In genomic region chr4:119320131-119320830, GRCm38 (mm10) we compare ENCODE assay signal across 8 mouse cellular contexts. TPM values are rescaled to one million over a fixed set of nuclear protein-coding genes. Genes with fewer than 3 reads are reported as not detected.
A peak's percentile ranks its signal among the peaks of the same experiment; 100 is the strongest.
DNase-seq lines count a peak whose midpoint lies in the region; ATAC-seq and TF ChIP-seq lines count a peak whose summit lies in the region.

Ppih (minus strand) TSS chr4:119320546.

- H3K9ac ChIP-seq in kidney, embryonic 14.5 days (ENCODE audit: low read depth, low read length): peak within 1 kb of the TSS; percentile 68
- peak within 1 kb of the TSS; percentile 51 for H3K9ac ChIP-seq in limb, embryonic 15.5 days

- H3K27ac ChIP-seq in bone marrow macrophage, adult 2 months (ENCODE audit: insufficient read depth, low read depth, low read length): peak within 1 kb of the TSS; percentile 64
- peak within 1 kb of the TSS; percentile 43 for H3K27ac ChIP-seq in embryonic fibroblast, embryonic 13.5 days (ENCODE audit: insufficient read depth, low read length)
- peak within 1 kb of the TSS; percentile 86 for H3K27ac ChIP-seq in kidney, embryonic 14.5 days (ENCODE audit: low read depth, low read length)
- peak within 1 kb of the TSS; percentile 88 for H3K27ac ChIP-seq in limb, embryonic 15.5 days

- peak within 1 kb of the TSS; percentile 75 for H3K4me3 ChIP-seq in bone marrow macrophage, adult 2 months (ENCODE audit: insufficient read depth, low read length)
- peak within 1 kb of the TSS; percentile 75 for H3K4me3 ChIP-seq in embryonic fibroblast, embryonic 13.5 days (ENCODE audit: insufficient read depth, low read length)
- H3K4me3 ChIP-seq in kidney, embryonic 14.5 days (ENCODE audit: low read length): peak within 1 kb of the TSS; percentile 82
- H3K4me3 ChIP-seq in limb, embryonic 15.5 days: peak within 1 kb of the TSS; percentile 71

- peak within 1 kb of the TSS; percentile 87 for H3K4me2 ChIP-seq in kidney, embryonic 14.5 days (replicated peaks; ENCODE audit: low read depth, low read length)
- H3K4me2 ChIP-seq in limb, embryonic 15.5 days: peak within 1 kb of the TSS; percentile 90

- 1% methylated on average over 44 of the region's 44 CpGs for whole genome bisulfite sequencing in kidney, embryonic 14.5 days
- WGBS in limb, embryonic 15.5 days: 1% methylated on average over 44 of the region's 44 CpGs

- peaks cover 9% of the 10 kb centered on the region for H3K4me1 ChIP-seq in bone marrow macrophage, adult 2 months (ENCODE audit: control insufficient read depth, insufficient read depth, low read length)
- H3K4me1 ChIP-seq in embryonic fibroblast, embryonic 13.5 days (ENCODE audit: control insufficient read depth, insufficient read depth, low read length): no peaks in the 10 kb centered on the region
- H3K4me1 ChIP-seq in kidney, embryonic 14.5 days (ENCODE audit: control insufficient read depth, insufficient read depth, low read length): peaks cover 8% of the 10 kb centered on the region
- H3K4me1 ChIP-seq in limb, embryonic 15.5 days: peaks cover 15% of the 10 kb centered on the region

- no peak for TF ChIP-seq CTCF in bone marrow macrophage, adult 2 months (IDR thresholded peaks at IDR 0.05; ENCODE audit: low read depth, low read length)
- TF ChIP-seq CTCF in embryonic fibroblast, embryonic 13.5 days (IDR thresholded peaks at IDR 0.05; ENCODE audit: borderline replicate concordance, insufficient read depth, low read length): no peak

- no peaks in the 10 kb centered on the region for H3K27me3 ChIP-seq in kidney, embryonic 14.5 days (ENCODE audit: control insufficient read depth, insufficient read depth, low read length)
- H3K27me3 ChIP-seq in limb, embryonic 15.5 days: no peaks in the 10 kb centered on the region

- peaks cover 37% of the 10 kb centered on the region for H3K36me3 ChIP-seq in kidney, embryonic 14.5 days (ENCODE audit: control insufficient read depth, insufficient read depth, low read length)
- peaks cover 34% of the 10 kb centered on the region for H3K36me3 ChIP-seq in limb, embryonic 15.5 days

- peak; percentile 93 for DNase-seq in A20 (ENCODE audit: low read depth, low spot score)
- DNase-seq in heart, adult 9 months (ENCODE audit: low spot score in 2 of 2): peak; percentile 94 to 95
- DNase-seq in monocyte, adult 2 months (ENCODE audit: low read depth in 1 of 2, low spot score in 2 of 2): peak; percentile 79 to 86
- DNase-seq in spleen, postnatal 36 days (ENCODE audit: low spot score in 2 of 2): peak; percentile 95

- H3K9me3 ChIP-seq in kidney, embryonic 14.5 days (ENCODE audit: control insufficient read depth, low read length): no peaks in the 10 kb centered on the region
- no peaks in the 10 kb centered on the region for H3K9me3 ChIP-seq in limb, embryonic 15.5 days

- no peak for TF ChIP-seq POLR2A in bone marrow macrophage, adult 2 months (IDR thresholded peaks at IDR 0.05; ENCODE audit: borderline replicate concordance, low read depth, low read length)
- TF ChIP-seq POLR2A in embryonic fibroblast, embryonic 13.5 days (IDR thresholded peaks at IDR 0.05; ENCODE audit: low read depth, low read length): peak; percentile 96

- peak; percentile 98 for ATAC-seq in kidney, embryonic 14.5 days (ENCODE audit: low FRiP score, low TSS enrichment)
- peak; percentile 89 for ATAC-seq in limb, embryonic 15.5 days (ENCODE audit: insufficient number of reproducible peaks, low FRiP score, low TSS enrichment, low read depth)

RNA-seq across cellular contexts. Expression of gene Ppih, which starts in this region (rescaled TPM):
- polyA plus RNA-seq in bone marrow macrophage, adult 2 months (2012; ENCODE audit: insufficient read depth, insufficient read length, missing spikeins): 31.6 and 33.3 TPM in 2 replicates
- polyA plus RNA-seq in embryonic fibroblast, embryonic 13.5 days (2011; ENCODE audit: insufficient read length, low read depth, missing spikeins): 46.0 and 48.4 TPM in 2 replicates
- 122 and 153 TPM in 2 replicates for polyA plus RNA-seq in kidney, embryonic 14.5 days (2014; fragmentation: Nextera tagmentation; extraction: Ambion mirVana)
- 72.6 and 74.8 TPM in 2 replicates for polyA plus RNA-seq in limb, embryonic 15.5 days (2015; fragmentation: Nextera tagmentation; extraction: Ambion mirVana)

Comparison
In these comparisons a context has a peak if more than half of its experiments do, and no peak if none do; other contexts are left out.
1. Peak in every context shown above with its lines: DNase-seq, ATAC-seq, H3K4me3 ChIP-seq and H3K27ac ChIP-seq.